Mouse (Mus musculus) ES-E14 (cell line): ENCODE measurements at regions not wholly inside any gene's neighbourhood (a gene's known extent, or its start where the extent isn't known, plus 50 kb on each side); places are given as distances from the start of the nearest gene placed in this dataset.

Source experiments
- DNase-seq: peaks from one replicate; pipeline ENCODE4 v3.0.0-alpha.2; 2013; ENCODE audit warnings: low read depth, low spot score
- H3K27ac ChIP-seq: 2 replicates; pipeline ENCODE4 v1.5.1; 2012; ENCODE audit warnings: low read depth, mild to moderate bottlenecking, low read length, moderate library complexity, mixed read lengths; ENCODE audit not compliant: poor library complexity, insufficient read depth, severe bottlenecking
- H3K36me3 ChIP-seq: 2 replicates; pipeline ENCODE4 v1.6.1; 2012; ENCODE audit warnings: mild to moderate bottlenecking, low read length, moderate library complexity, mixed read lengths; ENCODE audit not compliant: control insufficient read depth, poor library complexity, insufficient read depth, severe bottlenecking
- H3K4me1 ChIP-seq, 2 experiments: fragments of 150-350 bp in 1 of 2; sonication (generic) in 1 of 2; 2 replicates each; pipeline ENCODE4 v1.6.1; 2012; ENCODE audit warnings: low read length in 2 of 2, mild to moderate bottlenecking in 1 of 2, mixed read lengths in 1 of 2; ENCODE audit not compliant: control insufficient read depth in 2 of 2, insufficient read depth in 2 of 2, poor library complexity in 1 of 2
- H3K4me3 ChIP-seq, 2 experiments: fragments of 150-350 bp in 1 of 2; sonication (generic) in 1 of 2; 2 replicates each; pipeline ENCODE4 v1.5.1; 2012; ENCODE audit warnings: low read length in 2 of 2, low read depth in 1 of 2, mild to moderate bottlenecking in 1 of 2, mixed read lengths in 1 of 2; ENCODE audit not compliant: insufficient read depth in 1 of 2, poor library complexity in 1 of 2, severe bottlenecking in 1 of 2
- H3K9ac ChIP-seq: 2 replicates; pipeline ENCODE4 v1.6.1; 2012; ENCODE audit warnings: low read depth, mild to moderate bottlenecking, low read length, mixed read lengths; ENCODE audit not compliant: poor library complexity, insufficient read depth, severe bottlenecking
- H3K9me3 ChIP-seq: fragments of 150-350 bp; sonication (generic); 2 replicates; pipeline ENCODE4 v1.6.1; 2012; ENCODE audit warnings: low read depth, mild to moderate bottlenecking, low read length; ENCODE audit not compliant: control insufficient read depth, insufficient read depth
- CHD2 ChIP-seq: IDR thresholded peaks from 2 replicates; pipeline ENCODE4 v1.6.1; 2014; ENCODE audit warnings: mild to moderate bottlenecking, low read depth, low read length, inconsistent platforms
- HCFC1 ChIP-seq: IDR thresholded peaks from 2 replicates; pipeline ENCODE4 v1.6.1; 2012; ENCODE audit warnings: low read length, inconsistent platforms, borderline replicate concordance; ENCODE audit not compliant: insufficient read depth
- MAFK ChIP-seq: IDR thresholded peaks from 2 replicates; pipeline ENCODE4 v1.6.1; 2014; ENCODE audit warnings: mild to moderate bottlenecking, low read depth, low read length, inconsistent platforms; ENCODE audit not compliant: insufficient read depth
- ZC3H11A ChIP-seq: IDR thresholded peaks from 2 replicates; pipeline ENCODE4 v1.6.1; 2012; ENCODE audit warnings: low read depth, mild to moderate bottlenecking, inconsistent platforms, low read length, borderline replicate concordance
- ZNF384 ChIP-seq: IDR thresholded peaks from 2 replicates; pipeline ENCODE4 v1.6.1; 2012; ENCODE audit warnings: low read depth, low read length, inconsistent platforms
- in situ Hi-C, 2 experiments: fragments of 600-800 bp; cut with MboI; formaldehyde crosslinking; loops; one replicate each; pipeline ENCODE4 v1.15.1; 2025; ENCODE audit warnings: low sequenced_read_pairs in 2 of 2, inconsistent platforms in 1 of 2; ENCODE audit not compliant: unreplicated experiment in 2 of 2

- Histone ChIP-seq H3K4me1 (no peaks in the 10 kb centered on the region), H3K9me3 (no peaks in the 10 kb centered on the region), H3K36me3 (no peaks in the 10 kb centered on the region), H3K27ac (no peak overlapping the region), H3K9ac (no peak overlapping the region), H3K4me3 (no peak overlapping the region)
- in situ Hi-C loops = no loop called here
- TF ChIP-seq ZNF384 (no peak), ZC3H11A (no peak), MAFK (no peak), HCFC1 (no peak), CHD2 (no peak)
- no peak for DNase-seq
Observed at GRCm38 (mm10) chr14:104216965-104217364, 250.8 kb downstream of the Pou4f1 start.

- DNase-seq = no peak
Observed at GRCm38 (mm10) chr14:104210719-104211118, 257.1 kb downstream of the Pou4f1 start.

GRCm38 (mm10) chr14:104208855-104209254 is 258.9 kb downstream of the Pou4f1 start:
- Histone ChIP-seq H3K9ac (no peak overlapping the region), H3K4me1 (no peaks in the 10 kb centered on the region), H3K4me3 (no peak overlapping the region), H3K27ac (no peak overlapping the region), H3K9me3 (no peaks in the 10 kb centered on the region), H3K36me3 (no peaks in the 10 kb centered on the region)
- no peak for DNase-seq
- in situ Hi-C loops = no loop called here
- TF ChIP-seq HCFC1 (no peak), MAFK (no peak), ZNF384 (no peak), CHD2 (no peak), ZC3H11A (no peak)

More at GRCm38 (mm10) chr14:104210719-104211118, 257.1 kb downstream of the Pou4f1 start:
- Histone ChIP-seq H3K27ac (no peak overlapping the region), H3K4me3 (no peak overlapping the region), H3K9me3 (no peaks in the 10 kb centered on the region), H3K36me3 (no peaks in the 10 kb centered on the region), H3K4me1 (no peaks in the 10 kb centered on the region), H3K9ac (no peak overlapping the region)
- no peak for TF ChIP-seq MAFK
- TF ChIP-seq ZNF384 = no peak
- in situ Hi-C loops = no loop called here

GRCm38 (mm10) chr14:104208040-104208816 is 259.6 kb downstream of the Pou4f1 start:
- no peak for DNase-seq
- Histone ChIP-seq H3K9me3 (no peaks in the 10 kb centered on the region), H3K36me3 (no peaks in the 10 kb centered on the region), H3K4me3 (no peak overlapping the region), H3K27ac (no peak overlapping the region), H3K9ac (no peak overlapping the region), H3K4me1 (no peaks in the 10 kb centered on the region)
- TF ChIP-seq ZC3H11A (no peak), HCFC1 (no peak), ZNF384 (no peak), CHD2 (no peak), MAFK (no peak)
- in situ Hi-C loops = no loop called here

GRCm38 (mm10) chr14:104206602-104207001 is 261.2 kb downstream of the Pou4f1 start:
- TF ChIP-seq ZNF384 (no peak), HCFC1 (no peak), CHD2 (no peak), ZC3H11A (no peak)
- no peak for DNase-seq
- in situ Hi-C loops = no loop called here

More at GRCm38 (mm10) chr14:104206602-104207001, 261.2 kb downstream of the Pou4f1 start:
- Histone ChIP-seq H3K4me3 (no peak overlapping the region), H3K36me3 (no peaks in the 10 kb centered on the region), H3K27ac (no peak overlapping the region), H3K9ac (no peak overlapping the region), H3K9me3 (no peaks in the 10 kb centered on the region), H3K4me1 (no peaks in the 10 kb centered on the region)
